Mouse (Mus musculus) forebrain, postnatal 0 days (tissue): ENCODE data around the gene Ksr2. TPM values are rescaled to one million over a fixed set of nuclear protein-coding genes. Genes with fewer than 3 reads are reported as not detected.
A peak's percentile ranks its signal among the peaks of the same experiment; 100 is the strongest.

Experiments used
- ATAC-seq: fragments of 200-750 bp; cut with Nextera tagmentation; 2 replicates; pipeline ENCODE4 v1.8.0; 2017; ENCODE audit warnings: mild to moderate bottlenecking, moderate library complexity
- DNase-seq: peaks from one replicate; pipeline ENCODE4 v3.0.0-alpha.2; 2015
- H3K27ac ChIP-seq: fragments of 300-500 bp; sonication (generic); 2 replicates; pipeline ENCODE4 v1.5.1; 2014; ENCODE audit warnings: low read depth, mild to moderate bottlenecking, antibody characterized with exemption, low read length, moderate library complexity, mixed read lengths
- H3K27me3 ChIP-seq: fragments of 300-500 bp; sonication (generic); 2 replicates; pipeline ENCODE4 v1.6.1; 2014; ENCODE audit warnings: mild to moderate bottlenecking, low read length, mixed read lengths; ENCODE audit not compliant: insufficient read depth
- H3K36me3 ChIP-seq: fragments of 300-500 bp; sonication (generic); 2 replicates; pipeline ENCODE4 v1.6.1; 2014; ENCODE audit warnings: mild to moderate bottlenecking, moderate library complexity; ENCODE audit not compliant: insufficient read depth
- H3K4me1 ChIP-seq: fragments of 300-500 bp; sonication (generic); 2 replicates; pipeline ENCODE4 v1.6.1; 2014; ENCODE audit warnings: antibody characterized with exemption; ENCODE audit not compliant: insufficient read depth
- H3K4me2 ChIP-seq: fragments of 300-500 bp; sonication (generic); 2 replicates; pipeline ENCODE4 v1.6.1; 2014; ENCODE audit warnings: low read depth, mild to moderate bottlenecking, moderate library complexity
- H3K4me3 ChIP-seq: fragments of 300-500 bp; sonication (generic); 2 replicates; pipeline ENCODE4 v1.5.1; 2014; ENCODE audit warnings: low read depth, low read length, mixed read lengths
- H3K9ac ChIP-seq: fragments of 300-500 bp; sonication (generic); 2 replicates; pipeline ENCODE4 v1.6.1; 2014; ENCODE audit warnings: mild to moderate bottlenecking
- H3K9me3 ChIP-seq: fragments of 300-500 bp; sonication (generic); 2 replicates; pipeline ENCODE4 v1.6.1; 2016; ENCODE audit warnings: low read length
- CTCF ChIP-seq: sonication (generic); IDR thresholded peaks from 2 replicates; pipeline ENCODE4 v1.5.1; 2016; ENCODE audit warnings: antibody characterized with exemption, control low read depth, low read depth
- WGBS: fragments of 180-500 bp; shearing (Covaris S2); extraction: QIAGEN DNeasy Blood & Tissue Kit; methylation state at CpG from one replicate; pipeline ENCODE4 v1.1.7; 2014; 5-methylcytosine and 5-hydroxymethylcytosine counted together
- polyA plus RNA-seq: library from polyadenylated mRNA; unstranded; fragments of >200 nt; fragmentation: Nextera tagmentation; extraction: Ambion mirVana; gene quantifications from 2 replicates; pipeline ENCODE4 v1.2.1, GENCODE M21; 2015
- total RNA-seq: library from RNA; depleted of rRNA; stranded (reverse); fragments of >200 nt; gene quantifications from 2 replicates; pipeline ENCODE4 v1.2.3, GENCODE M21; 2014

The Ksr2 gene
- total and polyA plus RNA-seq, 2 experiments from 2014 or later = 5.4 to 9.2 TPM

DNA sequence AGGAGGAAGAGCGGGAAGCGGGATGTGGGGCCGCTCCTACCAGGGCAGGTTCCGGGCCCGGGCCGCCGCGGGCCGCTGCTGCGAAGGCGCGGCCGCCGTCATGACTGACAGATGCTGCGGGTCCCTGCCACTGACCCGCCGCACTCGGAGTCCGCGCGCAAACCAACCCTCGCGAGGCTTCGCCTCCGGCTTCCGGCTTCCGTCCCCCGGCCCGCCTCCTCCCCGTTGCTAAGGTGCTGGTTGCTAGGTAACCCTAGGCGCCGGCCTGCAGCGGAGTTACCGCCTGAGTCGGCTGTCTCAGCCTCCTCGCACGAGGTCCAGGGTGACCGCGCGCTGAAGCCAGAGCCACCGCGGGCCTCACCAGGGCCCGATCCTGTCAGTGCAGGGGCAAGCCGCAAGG lies 24.9 kb upstream of the Ksr2 start, which contains the start of gene Rfc5:
Gene Rfc5 (minus strand): TSS at position 171 of the 400 bp plus-strand sequence.
- Histone ChIP-seq H3K9me3 (no peaks in the 10 kb centered on the region), H3K27me3 (no peaks in the 10 kb centered on the region), H3K4me2 (peak within 1 kb of the TSS; percentile 85), H3K4me3 (peak within 1 kb of the TSS; percentile 78), H3K4me1 (peaks cover 8% of the 10 kb centered on the region; the same call in 1 of the 2 replicates), H3K9ac (peak within 1 kb of the TSS; percentile 92), H3K27ac (peak within 1 kb of the TSS; percentile 71), H3K36me3 (peaks cover 19% of the 10 kb centered on the region)
- ATAC-seq (peak; percentile 99), DNase-seq (peak; percentile 95)
- WGBS = 1% methylated on average over 44 of the region's 44 CpGs
- peak; percentile 12; the same call in 1 of the 2 replicates for TF ChIP-seq CTCF

DNA sequence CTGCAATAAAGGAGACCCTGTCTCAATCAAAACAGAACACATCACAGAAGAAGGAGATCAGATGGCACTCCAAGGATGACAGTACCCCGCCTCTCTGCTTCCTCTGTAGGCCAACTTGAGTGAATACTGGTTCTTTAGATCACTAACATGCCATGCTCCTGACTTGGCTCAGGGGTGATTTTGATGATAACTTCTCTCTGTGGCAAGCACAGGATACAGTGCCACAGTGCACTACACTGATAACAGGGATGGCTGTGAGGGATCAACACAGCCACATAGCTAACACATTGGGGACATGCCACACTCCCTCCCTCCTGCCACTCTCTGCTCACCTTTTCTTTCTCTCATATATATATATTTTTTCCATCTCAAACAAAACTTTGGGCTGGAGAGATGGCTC lies 22.9 kb upstream of the Ksr2 start:
- ATAC-seq (no peak), DNase-seq (no peak)

GRCm38 (mm10) chr5:117395834-117396233 lies 18.0 kb upstream of the Ksr2 start:
- Histone ChIP-seq H3K4me2 (no peak overlapping the region), H3K9me3 (no peaks in the 10 kb centered on the region), H3K27ac (no peak overlapping the region), H3K27me3 (no peaks in the 10 kb centered on the region), H3K4me1 (no peaks in the 10 kb centered on the region), H3K4me3 (no peak overlapping the region), H3K9ac (no peak overlapping the region), H3K36me3 (no peaks in the 10 kb centered on the region)
- DNase-seq (no peak), ATAC-seq (no peak)
- no peak for TF ChIP-seq CTCF
- 91% methylated on average over 5 of the region's 5 CpGs for WGBS

More for the DNA sequence above, 22.9 kb upstream of the Ksr2 start:
- WGBS = 89% methylated on average over 1 of the region's 1 CpGs
- Histone ChIP-seq H3K27me3 (no peaks in the 10 kb centered on the region), H3K4me3 (no peak overlapping the region), H3K36me3 (0 out of 2 replicates have a peak, but pooled peaks cover under 1% of the 10 kb centered on the region), H3K9ac (no peak overlapping the region), H3K9me3 (no peaks in the 10 kb centered on the region), H3K4me2 (no peak overlapping the region), H3K4me1 (peaks cover 8% of the 10 kb centered on the region; the same call in 1 of the 2 replicates), H3K27ac (no peak overlapping the region)
- TF ChIP-seq CTCF = no peak

GRCm38 (mm10) chr5:117396596-117397014 lies 17.2 kb upstream of the Ksr2 start:
- Histone ChIP-seq H3K36me3 (no peaks in the 10 kb centered on the region), H3K4me1 (no peaks in the 10 kb centered on the region), H3K9me3 (no peaks in the 10 kb centered on the region), H3K4me3 (no peak overlapping the region), H3K27ac (no peak overlapping the region), H3K9ac (no peak overlapping the region), H3K27me3 (no peaks in the 10 kb centered on the region), H3K4me2 (no peak overlapping the region)
- TF ChIP-seq CTCF = no peak
- ATAC-seq = no peak
- 61% methylated on average over 6 of the region's 6 CpGs for WGBS
- DNase-seq = no peak

DNA sequence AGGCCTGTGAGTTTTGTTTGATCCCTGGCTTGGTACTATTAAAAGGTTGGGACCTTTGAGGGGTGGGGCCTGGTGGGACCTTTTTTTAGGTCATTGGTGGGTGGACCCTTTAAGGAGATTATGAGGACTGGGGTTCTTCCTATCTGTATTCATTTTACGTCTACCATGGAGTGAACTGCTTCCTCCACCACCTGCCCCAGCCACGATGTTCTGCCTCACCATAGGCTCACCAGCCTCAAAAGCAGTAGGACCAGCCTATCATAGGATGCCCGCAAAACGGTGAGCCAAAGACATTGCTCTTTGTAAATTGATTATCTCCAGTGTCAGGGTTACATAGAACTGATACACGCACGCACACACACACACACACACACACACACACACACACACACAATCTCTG lies 16.4 kb upstream of the Ksr2 start:
- WGBS = 88% methylated on average over 6 of the region's 6 CpGs

GRCm38 (mm10) chr5:117398007-117398550 lies 15.7 kb upstream of the Ksr2 start:
- H3K27ac ChIP-seq = no peak overlapping the region
- H3K36me3 ChIP-seq = no peaks in the 10 kb centered on the region
- no peak overlapping the region for H3K4me2 ChIP-seq
- no peak overlapping the region for H3K9ac ChIP-seq
- H3K27me3 ChIP-seq = no peaks in the 10 kb centered on the region
- no peaks in the 10 kb centered on the region for H3K4me1 ChIP-seq
- H3K4me3 ChIP-seq = no peak overlapping the region
- no peak for TF ChIP-seq CTCF
- whole genome bisulfite sequencing = 19% methylated on average over 4 of the region's 5 CpGs
- ATAC-seq (no peak), DNase-seq (no peak)
- H3K9me3 ChIP-seq = no peaks in the 10 kb centered on the region

More for the DNA sequence above, 16.4 kb upstream of the Ksr2 start:
- no peak overlapping the region for H3K4me3 ChIP-seq
- no peak for DNase-seq
- no peaks in the 10 kb centered on the region for H3K27me3 ChIP-seq
- no peak overlapping the region for H3K4me2 ChIP-seq
- no peak for ATAC-seq
- H3K9ac ChIP-seq = no peak overlapping the region
- no peak overlapping the region for H3K27ac ChIP-seq
- no peaks in the 10 kb centered on the region for H3K36me3 ChIP-seq
- no peaks in the 10 kb centered on the region for H3K4me1 ChIP-seq
- TF ChIP-seq CTCF = no peak
- H3K9me3 ChIP-seq = no peaks in the 10 kb centered on the region

- H3K4me2 ChIP-seq = no peak overlapping the region
- H3K9ac ChIP-seq = no peak overlapping the region
- H3K9me3 ChIP-seq = no peaks in the 10 kb centered on the region
- DNase-seq = no peak
- no peak for ATAC-seq
- no peak overlapping the region for H3K27ac ChIP-seq
- WGBS = 86% methylated on average over 9 of the region's 9 CpGs
- no peaks in the 10 kb centered on the region for H3K27me3 ChIP-seq
- H3K4me3 ChIP-seq = no peak overlapping the region
- TF ChIP-seq CTCF = no peak
- H3K36me3 ChIP-seq = no peaks in the 10 kb centered on the region
- no peaks in the 10 kb centered on the region for H3K4me1 ChIP-seq
Measured at GRCm38 (mm10) chr5:117399281-117399680, 14.5 kb upstream of the Ksr2 start.
